Mouse (Mus musculus) heart, postnatal 25 days (tissue): ENCODE results near the gene Grik1. TPM values are rescaled to one million over a fixed set of nuclear protein-coding genes. Genes with fewer than 3 reads are reported as not detected.

Experiments
- DNase-seq: peaks from one replicate; pipeline ENCODE4 v3.0.0; 2022; ENCODE audit warnings: low spot score
- intact Hi-C: fragments of 180-260 bp; cut with DNase I; formaldehyde crosslinking; loops from one replicate; pipeline ENCODE4 v1.15.1; 2025
- total RNA-seq, 2 experiments: library from RNA; stranded (reverse); gene quantifications; 2 replicates each; pipeline ENCODE4 v1.2.3; 2021

Gene Grik1
- not detected for total RNA-seq

GRCm38 (mm10) chr16:88290132-88290772, at the start of gene Grik1:
Gene Grik1, minus strand, starts transcription at chr16:88290265.
- intact Hi-C loops: no loop called here
- no peak for DNase-seq

- intact Hi-C loops: no loop called here
- DNase-seq: no peak
These were observed 4.1 kb upstream of the Grik1 start for GRCm38 (mm10) chr16:88294209-88294608.

GRCm38 (mm10) chr16:88289421-88290081, 514 bp downstream of the Grik1 start:
- no peak for DNase-seq
- intact Hi-C loops: no loop called here

GRCm38 (mm10) chr16:88258407-88258806, 31.7 kb downstream of the Grik1 start:
- no peak for DNase-seq
- intact Hi-C loops: no loop called here

GRCm38 (mm10) chr16:88257072-88257471, 33.0 kb downstream of the Grik1 start:
- DNase-seq: no peak
- intact Hi-C loops: no loop called here

GRCm38 (mm10) chr16:88256101-88256500, 34.0 kb downstream of the Grik1 start:
- no peak for DNase-seq
- intact Hi-C loops: no loop called here

- intact Hi-C loops: no loop called here
- no peak for DNase-seq
These were observed 37.4 kb downstream of the Grik1 start for GRCm38 (mm10) chr16:88252676-88253075.

GRCm38 (mm10) chr16:88251049-88251448, 39.0 kb downstream of the Grik1 start:
- intact Hi-C loops: no loop called here
- no peak for DNase-seq

GRCm38 (mm10) chr16:88249825-88250224, 40.2 kb downstream of the Grik1 start:
- no peak for DNase-seq
- intact Hi-C loops: no loop called here

GRCm38 (mm10) chr16:88247586-88247985, 42.5 kb downstream of the Grik1 start:
- DNase-seq: no peak
- intact Hi-C loops: no loop called here

GRCm38 (mm10) chr16:88244658-88245057, 45.4 kb downstream of the Grik1 start:
- intact Hi-C loops: no loop called here

GRCm38 (mm10) chr16:88225616-88226015, 64.4 kb downstream of the Grik1 start:
- intact Hi-C loops: no loop called here
- DNase-seq: no peak

More at GRCm38 (mm10) chr16:88244658-88245057, 45.4 kb downstream of the Grik1 start:
- no peak for DNase-seq

- intact Hi-C loops: no loop called here
- no peak for DNase-seq
These were observed 68.1 kb downstream of the Grik1 start for GRCm38 (mm10) chr16:88221932-88222331.

GRCm38 (mm10) chr16:88212531-88212930, 77.5 kb downstream of the Grik1 start:
- no peak for DNase-seq
- intact Hi-C loops: no loop called here

GRCm38 (mm10) chr16:88211852-88212251, 78.2 kb downstream of the Grik1 start:
- intact Hi-C loops: no loop called here
- DNase-seq: no peak

- no peak for DNase-seq
- intact Hi-C loops: no loop called here
These were observed 85.7 kb downstream of the Grik1 start for GRCm38 (mm10) chr16:88204400-88204799.

GRCm38 (mm10) chr16:88203985-88204384, 86.1 kb downstream of the Grik1 start:
- DNase-seq: no peak
- intact Hi-C loops: loop anchor here (1.0 kb wide), 1 partner anchor 363 kb away; no protein-coding TSS in a partner anchor

GRCm38 (mm10) chr16:88187433-88188037, 102.5 kb downstream of the Grik1 start:
- intact Hi-C loops: no loop called here
- DNase-seq: no peak

- DNase-seq: no peak
- intact Hi-C loops: no loop called here
These were observed 111.3 kb downstream of the Grik1 start for GRCm38 (mm10) chr16:88178813-88179212.

- intact Hi-C loops: no loop called here
- DNase-seq: no peak
These were observed 112.7 kb downstream of the Grik1 start for GRCm38 (mm10) chr16:88177364-88177763.

- no peak for DNase-seq
- intact Hi-C loops: no loop called here
These were observed 115.9 kb downstream of the Grik1 start for GRCm38 (mm10) chr16:88174083-88174721.
